Mouse (Mus musculus): ENCODE measurements at regions not wholly inside any gene's neighbourhood (a gene's known extent, or its start where the extent isn't known, plus 50 kb on each side); places are given as distances from the start of the nearest gene placed in this dataset.

DNA sequence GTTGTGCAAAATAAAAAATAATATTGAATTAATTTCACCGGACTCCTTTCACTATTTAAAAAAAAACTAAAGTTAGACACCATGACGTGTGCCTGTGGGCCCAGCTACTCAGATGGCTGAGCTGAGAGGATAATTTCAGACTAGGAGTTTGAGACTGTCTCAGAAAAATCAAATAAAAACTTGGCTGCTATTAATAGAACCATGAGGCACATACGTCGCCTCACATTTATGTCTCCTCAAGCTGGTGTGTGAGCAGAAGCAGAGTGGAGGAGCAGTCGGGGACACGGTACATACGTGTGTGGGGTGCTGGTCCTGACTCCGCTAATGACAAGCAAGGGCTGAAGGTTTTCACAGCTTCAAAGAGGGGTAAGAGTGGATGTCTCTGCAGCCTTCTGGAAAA is 52.8 kb upstream of the Dmrtb1 start:
- no peak for DNase-seq

- peak; percentile 72 to 80 for DNase-seq
Observed at GRCm38 (mm10) chr4:107737907-107738306, 53.9 kb upstream of the Dmrtb1 start.

DNA sequence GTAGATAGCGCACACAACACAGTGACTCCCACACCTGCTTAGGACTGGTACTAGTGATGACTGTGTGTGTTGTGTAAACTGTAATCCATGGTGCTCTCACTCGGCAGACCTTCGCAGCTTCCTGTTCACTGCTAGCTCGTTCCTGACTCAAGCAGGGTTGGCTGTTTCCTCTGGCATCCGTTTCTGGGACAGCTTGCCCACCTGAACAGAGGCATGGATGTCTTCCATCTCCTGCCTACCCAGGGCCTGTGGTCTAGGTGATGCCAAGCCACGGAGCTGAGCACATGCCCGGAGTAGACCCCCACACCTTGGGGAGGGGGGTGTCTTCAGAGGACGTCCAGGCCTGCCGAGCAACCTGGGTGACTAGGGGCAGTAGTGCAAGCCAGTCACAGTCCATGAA is 54.7 kb upstream of the Dmrtb1 start:
- no peak for DNase-seq

- DNase-seq: no peak
Observed at GRCm38 (mm10) chr4:107739789-107740405, 55.9 kb upstream of the Dmrtb1 start.

DNA sequence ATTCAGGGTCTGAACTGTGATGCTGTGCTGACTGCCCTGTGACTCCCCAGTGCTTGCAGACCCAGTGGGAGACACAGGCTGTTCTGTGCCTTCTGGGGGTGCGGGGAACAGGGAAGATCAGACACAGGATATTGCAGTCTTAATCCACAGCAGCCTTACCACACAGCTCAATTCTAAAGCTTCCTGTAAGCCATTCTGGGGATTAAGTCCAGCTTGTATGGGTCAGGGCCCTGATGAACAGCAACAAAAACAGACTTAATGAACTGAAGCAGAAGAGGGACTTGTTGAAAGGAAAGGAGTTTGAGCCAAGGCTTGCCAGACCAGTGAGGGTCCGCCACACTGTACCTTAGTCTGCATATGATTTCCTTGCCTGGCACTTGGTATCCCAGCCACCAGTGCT is 58.4 kb upstream of the Lrp8 start:
- DNase-seq: no peak

DNA sequence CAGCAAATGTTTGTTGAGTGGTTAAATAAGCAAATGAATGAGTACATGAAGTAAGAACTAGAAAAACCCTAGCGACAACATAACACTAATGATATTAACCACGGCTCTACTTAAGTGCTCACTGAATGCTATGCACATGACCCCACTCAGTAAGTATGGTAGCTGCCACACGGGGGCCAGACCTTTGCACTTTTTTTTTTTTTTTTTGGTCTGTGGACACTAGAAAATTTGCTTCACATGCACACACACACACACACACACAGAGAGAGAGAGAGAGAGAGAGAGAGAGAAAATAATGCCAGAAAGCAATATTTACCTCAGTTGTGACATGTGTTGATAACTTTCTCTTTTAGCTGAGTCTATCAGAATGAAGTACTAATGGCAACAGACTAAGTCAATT is 55.7 kb upstream of the Lrp8 start:
- no peak for DNase-seq

- no peak for DNase-seq
Observed at GRCm38 (mm10) chr4:107746923-107747431, 55.1 kb upstream of the Lrp8 start.

DNA sequence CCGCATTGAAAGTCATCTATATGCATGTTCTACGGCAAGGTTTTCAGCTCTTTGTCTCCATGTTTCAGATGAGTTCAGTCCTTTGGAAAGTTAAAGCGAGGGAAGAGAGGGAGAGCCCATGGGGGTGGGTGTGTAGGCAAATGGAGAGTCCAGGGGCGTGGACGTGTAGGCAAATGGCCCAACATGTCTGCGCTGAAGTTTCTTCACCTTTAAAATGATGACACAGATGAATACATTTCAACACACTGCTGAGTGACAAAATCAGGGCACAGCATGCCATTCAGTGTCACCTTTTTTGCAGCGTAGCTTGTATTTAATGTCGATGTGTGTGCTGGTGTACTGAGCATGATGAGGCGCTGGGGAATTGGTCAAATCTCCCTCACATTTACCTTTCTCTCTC is 54.6 kb upstream of the Lrp8 start:
- DNase-seq: no peak

DNA sequence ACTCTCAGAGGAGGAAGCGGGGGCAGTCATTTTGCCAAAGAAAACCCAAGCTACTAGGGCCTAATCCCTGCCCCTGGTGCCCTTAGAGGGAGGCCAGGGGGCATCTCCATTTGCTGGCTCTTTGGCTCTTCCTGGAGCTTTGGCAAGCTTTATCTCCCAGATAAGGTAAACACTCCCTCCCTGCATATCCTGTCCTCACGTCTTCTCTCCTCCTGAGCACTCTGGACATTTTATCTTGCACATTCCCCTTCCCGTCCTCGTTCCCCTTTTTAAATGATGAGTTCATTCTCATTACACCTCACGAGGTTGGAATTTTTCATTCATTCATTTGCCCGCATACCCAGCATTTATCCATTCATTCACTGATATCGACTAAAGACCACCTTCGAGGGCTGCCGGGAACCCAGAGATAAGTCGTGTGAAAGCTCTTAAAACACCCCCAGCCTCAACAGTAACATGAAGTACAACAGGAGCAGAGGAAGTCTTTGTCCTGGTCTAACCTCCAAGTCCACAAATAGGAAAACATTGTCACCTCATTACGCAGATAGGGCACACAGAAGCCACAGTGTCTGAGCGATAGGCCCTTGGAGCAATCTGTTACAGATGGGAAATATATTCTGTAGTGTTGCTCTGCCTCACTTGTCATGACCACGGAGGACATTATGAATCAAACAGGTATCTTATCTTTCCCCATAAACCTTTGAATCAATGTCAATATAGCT is 54.0 kb upstream of the Lrp8 start:
- no peak for DNase-seq

- DNase-seq: no peak
Observed at GRCm38 (mm10) chr4:107749045-107749444, 53.0 kb upstream of the Lrp8 start.

DNA sequence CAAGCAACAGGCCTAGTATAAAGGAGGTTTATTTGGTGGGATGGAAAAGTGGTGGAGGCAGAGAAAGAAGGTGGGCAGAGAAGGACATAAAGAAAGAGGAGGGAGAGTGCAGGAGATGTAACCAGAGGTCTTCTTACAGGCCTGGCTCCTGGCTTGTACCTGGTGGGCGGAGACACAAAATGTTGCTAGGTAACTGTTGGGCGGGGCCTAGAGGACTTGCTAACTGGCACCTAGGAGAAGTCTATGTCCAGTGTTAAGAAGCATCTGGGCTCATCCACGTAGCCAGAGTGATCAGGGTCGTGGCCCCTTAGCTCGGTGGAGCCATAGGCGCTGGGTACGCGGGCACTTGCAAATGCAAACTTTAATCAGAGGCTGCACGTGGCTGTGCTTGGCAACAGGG is 52.0 kb upstream of the Lrp8 start:
- no peak for DNase-seq

Data from thymus, postnatal 36 days (tissue).